Mouse (Mus musculus): Measurements from ENCODE around the gene Gm5741. TPM values are rescaled to one million over a fixed set of nuclear protein-coding genes. Genes with fewer than 3 reads are reported as not detected.
"Not testable (repeated sequence)": the region's sequence is repeated elsewhere in the genome, so short reads cannot be mapped to it uniquely, and the experiment has no call there.

The Gm5741 gene
- not detected for total RNA-seq (2021)
- long read RNA-seq = 0 reads

DNA sequence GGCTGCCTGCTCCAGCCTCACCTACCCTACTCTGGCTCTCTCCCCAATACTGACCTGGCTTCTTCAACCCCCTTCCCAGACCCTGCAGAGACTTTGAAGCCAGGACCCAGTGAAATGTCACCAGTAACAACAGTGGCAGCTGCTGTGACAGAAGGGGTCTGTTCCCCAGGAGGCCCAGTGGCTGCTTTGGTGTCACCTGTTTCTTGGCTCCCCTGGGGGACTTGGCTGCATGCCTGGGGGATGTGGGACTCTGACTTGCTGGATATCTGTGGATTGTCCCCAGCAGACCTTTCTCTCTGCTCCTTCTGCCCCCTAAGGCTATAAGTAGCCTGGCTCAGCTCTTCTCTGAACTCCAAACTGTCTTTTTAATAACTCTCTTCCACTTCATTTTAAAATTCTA, at the start of gene Gm5741:
TSS of gene Gm5741 (minus strand) at position 1 of the 400 bp plus-strand sequence.
- DNase-seq (ENCODE audit: low spot score in 2 of 2) = no peak

DNA sequence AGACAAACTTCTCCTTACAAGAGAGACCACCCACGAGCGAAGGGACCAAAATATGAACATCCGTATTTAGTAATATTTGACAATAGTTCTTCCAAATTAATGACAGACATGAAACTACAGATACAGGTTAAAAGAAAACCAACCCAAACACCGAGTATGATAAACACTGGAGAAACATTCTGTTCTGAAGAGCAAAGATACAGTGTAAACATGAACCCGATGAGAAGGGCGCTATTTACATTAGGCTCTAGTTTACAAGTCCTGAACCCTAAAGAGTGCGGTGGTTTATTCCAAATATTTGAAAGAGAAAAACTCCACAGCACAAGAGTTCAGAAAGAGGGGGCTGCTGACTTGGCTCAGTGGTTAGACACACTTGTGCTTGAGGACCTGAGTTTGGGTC, 49.2 kb upstream of the Gm5741 start:
- DNase-seq (ENCODE audit: low spot score in 2 of 2) = no peak

DNA sequence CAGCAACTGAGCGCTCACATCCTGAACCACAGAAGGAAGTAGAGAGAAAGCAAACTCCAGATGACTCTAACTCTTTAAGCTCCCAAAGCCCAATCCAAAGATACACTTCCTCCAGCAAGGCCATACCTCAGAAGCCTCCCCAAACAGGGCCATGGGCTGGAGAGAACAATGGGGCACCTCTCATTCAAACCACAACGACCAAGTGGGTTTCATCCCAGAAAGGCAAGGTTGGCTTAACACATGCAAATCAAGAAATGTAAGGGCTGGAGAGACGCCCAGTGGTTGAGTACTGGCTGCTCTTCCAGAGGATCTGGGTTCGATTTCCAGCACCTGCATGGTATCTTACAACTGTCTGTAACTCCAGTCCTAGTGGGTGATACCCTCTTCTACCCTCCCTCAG, 47.7 kb upstream of the Gm5741 start:
- DNase-seq (ENCODE audit: low spot score in 2 of 2) = no peak

DNA sequence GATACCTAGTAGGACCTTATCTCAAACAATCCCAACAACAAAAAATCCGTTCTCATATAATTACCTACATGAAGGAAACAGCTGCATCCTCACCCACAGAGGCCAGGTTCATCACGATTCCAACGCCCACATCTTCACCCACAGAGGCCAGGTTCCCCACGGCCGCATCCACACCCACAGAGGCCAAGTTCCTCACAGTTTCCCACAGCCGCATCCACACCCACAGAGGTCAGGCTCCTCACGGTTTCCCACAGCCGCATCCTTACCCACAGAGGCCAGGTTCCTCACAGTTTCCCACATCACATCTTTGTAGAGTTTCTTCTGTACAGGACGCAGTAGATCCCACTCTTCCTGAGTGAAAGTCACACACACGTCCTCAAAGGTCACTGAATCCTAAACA, 45.5 kb upstream of the Gm5741 start:
- no peak for DNase-seq (ENCODE audit: low spot score in 2 of 2)

DNA sequence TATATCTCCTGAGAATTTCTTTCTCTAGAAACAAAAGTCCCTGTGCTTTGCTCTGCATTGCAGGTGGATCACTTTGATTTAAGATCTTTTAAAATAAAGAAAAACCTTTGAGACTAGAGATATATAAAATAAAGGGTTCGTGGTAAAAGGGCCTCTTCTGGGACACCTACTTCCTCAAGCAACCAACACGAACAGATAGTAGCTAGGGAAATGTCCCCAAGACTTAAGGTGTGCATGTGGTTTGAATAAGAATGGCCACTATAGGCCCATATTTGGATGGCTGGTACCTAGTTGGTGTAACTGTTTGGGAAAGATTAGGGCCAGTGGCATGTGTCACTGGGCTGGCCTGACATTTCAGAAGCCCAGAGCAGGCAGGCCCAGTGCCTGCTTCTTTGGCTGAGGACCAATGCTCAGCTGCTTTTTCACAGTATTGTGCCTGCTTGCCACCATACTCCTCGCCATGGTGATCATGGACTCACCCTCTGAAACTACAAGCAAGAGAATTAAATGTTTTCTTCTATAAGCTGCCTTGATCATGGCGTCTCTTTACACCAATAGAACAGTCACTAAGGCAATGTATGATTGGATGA, 32.4 kb upstream of the Gm5741 start:
- no peak for DNase-seq (ENCODE audit: low spot score in 2 of 2)

DNA sequence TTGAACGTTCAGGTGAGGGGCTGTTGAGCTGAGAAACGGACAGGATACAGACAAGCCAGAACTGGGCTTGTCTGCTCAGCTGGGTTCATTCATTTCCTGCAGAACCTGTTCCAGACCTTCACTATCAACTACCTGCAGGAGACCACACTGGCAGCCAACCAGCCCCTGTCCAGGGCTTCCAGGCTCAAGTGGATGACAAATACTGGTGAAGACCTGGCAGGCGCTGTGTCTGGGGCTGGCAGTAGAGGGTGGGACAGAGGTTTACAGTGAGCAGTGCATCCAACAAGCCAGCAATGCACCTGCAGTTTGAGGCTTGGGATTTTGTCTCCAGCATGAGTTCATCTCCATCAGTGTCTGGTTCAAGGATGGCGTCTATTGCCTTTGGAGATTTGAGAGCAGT, 29.1 kb upstream of the Gm5741 start:
- DNase-seq (ENCODE audit: low spot score in 2 of 2) = no peak

DNA sequence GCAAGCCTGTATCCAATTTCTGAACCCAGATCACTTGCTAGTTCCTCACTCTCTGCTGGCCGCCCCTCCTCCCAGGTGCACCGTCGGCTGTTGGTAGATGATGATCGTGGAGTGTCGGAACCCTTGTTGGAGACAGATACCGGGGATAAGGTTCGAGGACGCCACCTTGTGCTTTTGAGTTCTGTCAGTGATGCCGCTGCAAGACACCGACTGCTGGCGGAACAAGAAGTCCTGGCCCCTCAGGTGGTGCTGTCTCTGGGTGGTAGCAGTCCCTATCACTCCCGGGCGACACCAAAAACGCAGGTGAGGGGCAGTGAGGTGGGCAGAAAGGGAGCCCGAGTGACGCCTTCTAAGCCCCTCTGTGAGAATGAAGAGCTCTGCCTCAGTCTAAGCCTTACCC, 28.4 kb upstream of the Gm5741 start:
- no peak for DNase-seq (ENCODE audit: low spot score in 2 of 2)

DNA sequence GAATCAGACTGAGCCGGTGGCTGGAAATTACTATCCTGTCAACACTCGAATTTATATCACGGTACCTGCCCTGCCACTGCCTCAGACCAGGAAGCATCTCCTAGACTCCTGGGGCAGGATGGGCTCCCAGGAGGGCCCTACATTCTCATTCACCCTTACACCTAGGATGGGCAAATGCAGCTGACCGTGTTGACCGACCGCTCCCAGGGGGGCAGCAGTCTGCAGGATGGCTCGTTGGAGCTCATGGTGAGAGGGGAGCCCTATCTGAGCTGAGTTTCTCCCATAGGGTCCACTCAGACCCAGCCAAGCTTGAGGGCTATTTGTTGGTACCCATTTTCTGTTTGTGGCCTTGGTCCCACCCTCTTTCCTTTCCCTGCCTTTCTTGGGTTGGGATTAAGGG, 27.8 kb upstream of the Gm5741 start:
- DNase-seq (ENCODE audit: low spot score in 2 of 2) = no peak

DNA sequence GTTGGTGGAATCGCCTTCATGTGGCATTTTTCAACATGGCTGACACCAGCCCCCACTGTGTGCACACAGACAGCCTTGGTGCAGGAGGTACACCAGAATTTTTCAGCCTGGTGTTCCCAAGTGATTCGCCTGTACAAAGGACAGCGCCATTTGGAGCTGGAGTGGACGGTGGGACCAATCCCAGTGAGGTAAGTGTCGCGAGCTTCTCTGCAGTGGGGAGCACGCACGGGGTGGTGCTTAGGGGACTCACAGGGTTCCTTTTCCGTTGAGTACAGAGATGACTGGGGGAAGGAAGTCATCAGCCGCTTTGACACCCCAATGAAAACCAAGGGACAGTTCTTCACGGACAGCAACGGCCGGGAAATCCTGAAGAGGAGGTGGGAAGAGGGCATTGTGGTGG, 27.3 kb upstream of the Gm5741 start:
- no peak for DNase-seq (ENCODE audit: low spot score in 2 of 2)

DNA sequence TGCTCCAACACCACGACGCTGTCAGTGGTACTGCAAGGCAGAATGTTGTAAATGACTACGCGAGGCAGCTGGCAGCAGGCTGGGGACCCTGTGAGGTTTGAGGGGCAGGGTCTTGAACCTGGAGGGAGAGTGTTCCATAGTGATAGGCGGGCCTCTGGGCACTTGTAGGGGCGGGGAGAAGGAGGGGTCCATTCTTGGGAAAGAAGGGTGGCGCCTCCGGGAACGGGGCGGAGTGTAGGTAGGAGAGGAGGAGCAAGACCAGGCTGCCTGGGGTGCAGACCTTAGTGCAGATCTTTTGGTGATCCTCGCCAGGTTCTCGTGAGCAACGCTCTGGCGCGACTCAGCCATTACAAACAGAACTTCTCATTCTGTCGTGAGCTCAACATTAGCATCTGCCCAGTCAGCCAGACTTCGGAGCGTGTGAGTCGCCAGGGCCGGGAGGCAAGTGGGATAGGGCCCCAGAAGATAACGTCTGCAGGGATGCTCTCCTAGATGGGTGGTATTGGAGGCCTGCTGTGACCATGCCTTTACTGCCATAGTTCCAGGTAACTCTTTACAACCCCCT, 23.8 kb upstream of the Gm5741 start:
- DNase-seq (ENCODE audit: low spot score in 2 of 2) = no peak

DNA sequence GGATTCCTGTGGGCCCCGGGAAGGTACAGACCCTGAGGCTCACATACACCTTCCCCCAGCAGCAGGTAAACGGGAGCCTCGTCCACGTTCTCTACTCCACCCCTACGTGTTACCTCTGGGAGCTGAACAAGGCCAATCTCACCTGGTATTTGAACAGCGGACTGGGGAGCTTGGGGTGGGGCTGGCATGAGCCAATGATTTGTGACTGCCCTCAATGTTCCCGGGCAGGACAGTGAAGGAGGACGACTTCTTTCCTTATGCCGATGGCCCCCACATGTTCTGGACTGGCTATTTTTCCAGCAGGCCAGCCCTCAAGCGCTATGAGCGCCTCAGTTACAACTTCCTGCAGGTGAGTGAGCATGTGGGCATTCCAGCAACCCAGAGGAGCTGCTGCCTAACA, 23.1 kb upstream of the Gm5741 start:
- no peak for DNase-seq (ENCODE audit: low spot score in 2 of 2)

DNA sequence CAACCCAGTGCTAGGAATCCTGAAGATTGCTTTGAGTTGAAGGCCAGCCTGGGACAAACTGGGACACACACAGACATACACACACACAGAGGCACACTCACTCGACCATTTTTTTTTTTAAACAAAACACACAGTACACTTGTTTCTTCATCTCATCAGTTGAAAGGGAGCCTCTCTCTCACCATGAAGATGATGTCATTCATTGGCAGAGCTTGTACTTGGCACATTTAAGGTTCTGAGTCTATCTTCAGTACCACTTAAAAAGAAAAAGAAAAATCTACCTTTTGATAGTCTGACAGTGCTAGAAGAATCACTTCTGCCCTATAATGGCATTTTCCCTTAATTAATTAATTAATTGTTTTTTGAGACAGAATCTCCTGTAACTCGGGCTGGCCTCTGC, 21.0 kb upstream of the Gm5741 start:
- DNase-seq (ENCODE audit: low spot score in 2 of 2) = no peak

DNA sequence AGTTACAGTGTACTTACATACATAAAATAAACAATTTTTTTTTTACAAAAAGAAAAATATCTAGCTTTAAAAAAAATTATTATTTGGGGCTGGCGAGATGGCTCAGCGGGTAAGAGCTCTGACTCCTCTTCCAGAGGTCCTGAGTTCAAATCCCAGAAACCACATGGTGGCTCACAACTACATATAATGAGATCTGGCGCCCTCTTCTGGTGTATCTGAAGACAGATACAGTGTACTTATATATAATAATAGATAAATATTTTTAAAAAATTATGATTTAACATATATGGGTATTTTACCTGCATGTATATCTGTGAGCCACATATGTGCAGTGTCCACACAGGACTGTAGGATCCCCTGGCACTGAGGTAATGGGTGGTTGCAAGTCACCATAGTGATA, 18.5 kb upstream of the Gm5741 start:
- no peak for DNase-seq (ENCODE audit: low spot score in 2 of 2)

DNA sequence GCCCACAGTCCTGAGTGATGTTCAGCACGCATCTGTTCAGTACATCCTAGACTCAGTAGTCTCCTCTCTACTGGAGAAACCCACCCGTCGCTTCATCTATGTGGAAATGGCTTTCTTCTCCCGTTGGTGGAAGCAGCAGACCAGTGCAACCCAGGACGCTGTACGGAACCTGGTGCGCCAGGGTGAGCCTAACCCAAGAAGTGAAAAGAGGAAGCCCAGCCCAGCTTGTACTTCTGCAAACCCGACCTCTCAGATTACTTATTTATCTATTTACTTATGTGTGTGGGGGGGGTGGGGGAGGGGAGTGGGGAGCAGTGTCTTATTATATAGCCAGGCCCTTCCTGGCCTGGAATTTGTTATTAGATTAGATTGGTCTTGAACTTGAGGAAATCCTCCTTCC, 16.9 kb upstream of the Gm5741 start:
- DNase-seq (ENCODE audit: low spot score in 2 of 2) = no peak

DNA sequence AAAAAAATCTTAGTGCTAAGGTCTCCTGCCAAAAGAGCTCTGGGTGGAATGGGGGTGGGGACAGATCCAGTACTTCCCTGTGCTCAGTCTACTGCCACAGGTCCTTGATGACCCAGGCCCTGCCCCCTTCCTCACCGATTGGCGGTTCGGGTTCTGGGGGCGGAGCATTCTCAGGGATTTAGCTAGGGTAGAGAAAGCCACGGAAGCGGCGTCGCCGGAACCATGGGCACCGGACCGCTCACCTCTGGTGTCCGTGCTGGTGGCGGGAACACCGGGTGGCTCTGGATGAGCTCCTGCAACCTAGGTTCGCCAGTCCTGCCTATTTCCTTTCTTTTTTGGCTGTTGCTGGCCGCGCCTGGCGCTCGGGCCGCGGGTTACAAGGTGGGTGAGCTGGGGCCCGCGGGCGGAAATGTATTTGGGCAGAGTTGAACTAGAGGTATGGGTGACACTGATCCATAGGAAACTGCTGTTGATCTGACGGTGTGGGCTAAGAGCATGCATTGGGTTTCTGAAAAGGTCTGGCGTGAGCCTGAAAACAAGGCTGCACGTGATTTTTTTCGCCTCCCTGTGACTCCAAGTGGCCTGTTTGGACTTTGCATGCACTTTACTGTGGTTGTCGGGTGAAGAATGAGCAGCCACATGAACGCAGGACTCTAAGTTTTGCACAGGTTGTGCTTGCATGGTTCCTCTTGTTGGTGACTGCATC, 15.5 kb upstream of the Gm5741 start, which contains the start of gene Man2b1:
TSS of gene Man2b1 (plus strand) at position 163 of the 706 bp plus-strand sequence.
- peak; percentile 84 to 92 for DNase-seq (ENCODE audit: low spot score in 2 of 2)

DNA sequence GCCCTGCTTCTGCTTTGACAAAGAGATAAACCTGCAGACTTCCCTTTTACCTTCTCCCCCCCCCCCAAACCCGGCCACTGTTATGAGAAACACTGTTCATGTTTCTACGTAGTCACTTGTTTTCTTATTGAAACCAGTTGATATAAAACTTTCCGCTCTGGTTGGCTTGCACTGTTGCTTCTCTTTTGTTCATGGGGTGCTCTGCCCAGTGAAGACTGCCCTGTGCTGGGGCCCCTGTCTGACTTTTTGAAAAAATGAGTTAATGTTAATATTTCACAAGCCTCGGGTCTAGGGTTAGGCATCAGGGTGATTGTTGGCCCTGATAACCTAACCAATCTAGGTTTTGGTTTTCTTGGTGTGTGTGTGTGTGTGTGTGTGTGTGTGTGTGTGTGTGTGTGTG, 14.4 kb upstream of the Gm5741 start:
- not testable (repeated sequence) for DNase-seq (ENCODE audit: low spot score in 2 of 2)

DNA sequence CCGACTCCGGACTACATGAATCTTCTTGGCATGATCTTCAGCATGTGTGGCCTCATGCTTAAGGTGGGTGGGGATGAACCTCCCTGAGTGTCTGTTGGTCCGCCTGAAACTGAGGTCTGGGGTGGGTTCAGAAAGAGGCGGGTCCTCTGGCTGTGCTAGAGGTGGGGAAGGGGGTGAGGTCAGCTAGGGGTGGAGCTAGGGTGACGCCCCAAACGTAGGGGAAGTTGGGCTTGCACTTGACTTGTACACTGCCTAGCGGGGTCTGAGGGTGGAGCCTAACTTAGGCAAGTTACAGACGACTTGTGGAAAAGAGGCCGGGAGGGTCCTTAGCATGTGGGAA, 13.4 kb upstream of the Gm5741 start, which contains the start of gene Wdr83:
TSS of gene Wdr83 (minus strand) at position 91 of the 340 bp plus-strand sequence.
- no peak for DNase-seq (ENCODE audit: low spot score in 2 of 2)

DNA sequence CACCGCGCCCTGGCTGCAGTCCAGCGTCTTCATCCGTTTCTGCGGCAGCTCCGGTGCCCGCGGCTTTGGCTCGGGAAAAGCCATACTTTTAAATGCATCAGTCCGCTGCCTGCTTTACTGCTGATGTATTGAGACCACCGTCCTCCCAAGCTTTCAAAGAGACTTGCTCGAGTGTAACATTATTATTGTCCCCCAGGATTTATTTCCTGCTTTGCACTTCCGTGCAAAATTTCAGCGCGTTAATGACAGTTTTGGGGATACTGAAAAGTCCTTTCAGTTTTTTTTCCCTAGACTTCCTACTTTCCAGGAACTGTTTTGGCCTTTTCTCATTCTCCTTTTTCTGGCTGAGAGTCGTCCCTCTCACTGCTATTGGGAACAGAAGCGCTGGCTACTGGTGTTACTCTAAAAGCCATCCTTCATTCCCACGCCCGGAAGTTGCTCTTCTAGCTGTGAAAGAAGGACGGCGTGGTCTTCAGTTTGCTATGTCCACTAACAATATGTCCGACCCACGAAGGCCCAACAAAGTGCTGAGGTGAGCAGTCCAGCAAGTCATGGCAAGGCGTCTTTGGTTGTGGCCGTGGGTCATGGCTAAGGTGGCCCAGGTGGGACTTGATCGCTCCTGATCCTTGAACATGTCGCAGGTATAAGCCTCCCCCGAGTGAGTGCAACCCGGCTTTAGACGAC, 12.9 kb upstream of the Gm5741 start, which contains the start of gene Wdr83os:
TSS of gene Wdr83os (plus strand) at position 209 of the 684 bp plus-strand sequence.
- DNase-seq (ENCODE audit: low spot score in 2 of 2) = peak in 1 of 2 experiments; percentile 67

DNA sequence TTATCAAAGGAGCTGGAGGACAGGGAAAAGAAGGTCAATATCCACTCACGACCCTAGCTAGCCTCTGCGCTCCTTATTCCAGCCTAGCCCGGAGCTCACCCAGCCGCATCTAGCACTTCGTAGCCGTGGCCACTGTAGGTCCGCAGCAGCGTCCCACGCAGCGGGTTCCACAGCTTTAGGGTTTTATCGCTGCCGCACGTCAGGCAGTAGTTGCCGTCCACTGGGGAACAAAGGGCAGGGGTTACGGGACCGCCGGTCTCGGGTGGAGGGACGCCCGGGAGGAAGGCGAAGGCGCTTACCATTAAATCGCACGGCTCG, 12.4 kb upstream of the Gm5741 start:
- DNase-seq (ENCODE audit: low spot score in 2 of 2) = no peak

DNA sequence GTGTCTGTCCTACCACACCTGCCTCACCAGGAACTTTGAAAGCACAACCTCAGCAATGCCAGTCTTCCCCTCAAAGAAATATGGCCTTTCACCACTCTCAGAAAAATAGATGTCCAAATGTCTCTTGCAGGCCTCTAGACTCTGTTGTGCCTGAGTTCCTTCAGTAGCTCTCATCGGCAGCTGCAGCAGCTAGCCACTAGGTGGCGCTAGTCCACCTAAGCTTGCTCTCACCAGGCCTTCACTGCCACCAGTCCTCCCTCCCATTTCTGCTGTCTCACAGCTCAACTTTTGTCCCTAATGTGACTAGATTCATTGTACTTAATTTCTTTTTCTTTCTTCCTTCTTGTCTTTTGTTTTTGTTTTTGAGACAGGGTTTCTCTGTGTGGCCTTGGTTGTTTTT, 9.2 kb upstream of the Gm5741 start:
- peak; percentile 75 to 91 for DNase-seq (ENCODE audit: low spot score in 2 of 2)

DNA sequence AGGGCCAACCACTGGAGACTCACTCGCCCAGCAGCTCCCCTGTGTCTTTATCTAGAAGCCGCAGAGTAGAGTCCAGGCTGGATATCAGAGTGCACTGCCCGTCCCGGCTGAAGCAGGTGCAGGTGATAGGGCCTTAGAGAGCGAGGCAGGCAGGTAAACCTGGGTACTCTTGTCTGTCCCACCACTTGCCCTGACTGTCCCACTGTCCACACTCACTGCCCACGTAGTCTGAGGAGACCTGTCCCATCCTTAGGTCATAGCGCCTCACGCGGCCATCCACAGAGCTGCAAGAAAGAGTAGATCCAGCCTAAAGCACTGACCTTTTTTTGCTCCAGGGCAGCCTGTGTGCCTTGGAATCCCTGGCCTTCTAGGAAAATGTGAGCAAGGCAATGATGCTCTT, 8.2 kb upstream of the Gm5741 start:
- no peak for DNase-seq (ENCODE audit: low spot score in 2 of 2)

DNA sequence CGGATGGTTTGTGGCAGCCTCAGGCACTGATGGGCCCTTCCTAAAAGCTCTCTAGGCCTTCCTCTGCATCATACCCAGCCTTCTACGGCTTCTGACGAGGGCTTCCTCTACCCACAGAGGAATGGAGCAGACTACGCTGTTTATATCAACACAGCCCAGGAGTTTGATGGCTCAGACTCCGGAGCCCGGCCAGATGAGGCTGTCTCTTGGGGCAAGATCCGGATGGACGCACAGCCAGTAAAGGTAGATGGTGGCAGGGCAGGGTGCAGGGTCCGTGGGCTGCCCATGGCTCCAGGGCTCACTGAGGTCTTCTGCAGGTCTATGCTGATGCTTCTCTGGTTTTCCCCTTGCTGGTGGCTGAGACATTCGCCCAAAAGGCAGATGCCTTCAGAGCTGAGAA, 6.8 kb upstream of the Gm5741 start:
- DNase-seq (ENCODE audit: low spot score in 2 of 2) = no peak
